Mouse (Mus musculus) heart, embryonic 14.5 days (tissue): ENCODE measurements around the gene Chrna1. TPM values are rescaled to one million over a fixed set of nuclear protein-coding genes. Genes with fewer than 3 reads are reported as not detected.
A peak's percentile ranks its signal among the peaks of the same experiment; 100 is the strongest.
"Not testable (repeated sequence)": the region's sequence is repeated elsewhere in the genome, so short reads cannot be mapped to it uniquely, and the experiment has no call there.

ENCODE experiments used
- ATAC-seq: fragments of 200-750 bp; cut with Nextera tagmentation; 2 replicates; pipeline ENCODE4 v1.8.0; 2017; ENCODE audit warnings: low read depth, moderate TSS enrichment; ENCODE audit not compliant: insufficient number of reproducible peaks, insufficient read depth, low FRiP score
- H3K27ac ChIP-seq, 2 experiments: fragments of 200-500 bp in 1 of 2; fragments of 300-500 bp in 1 of 2; sonication (generic) in 1 of 2; replicated peaks in 1 of 2; 2 replicates each; pipeline ENCODE4 v1.5.1; 2012 to 2014; ENCODE audit warnings: low read depth in 2 of 2, low read length in 2 of 2, control low read depth in 1 of 2, mild to moderate bottlenecking in 1 of 2, mixed read lengths in 1 of 2; ENCODE audit not compliant: control insufficient read depth in 1 of 2, insufficient read depth in 1 of 2
- H3K27me3 ChIP-seq: fragments of 300-500 bp; sonication (generic); 2 replicates; pipeline ENCODE4 v1.6.1; 2014; ENCODE audit warnings: mild to moderate bottlenecking, low read length, control low read depth; ENCODE audit not compliant: control insufficient read depth, insufficient read depth
- H3K36me3 ChIP-seq: fragments of 300-500 bp; sonication (generic); 2 replicates; pipeline ENCODE4 v1.6.1; 2014; ENCODE audit warnings: mild to moderate bottlenecking, control low read depth, low read length, mixed read lengths; ENCODE audit not compliant: control insufficient read depth, insufficient read depth
- H3K4me1 ChIP-seq, 2 experiments: fragments of 200-500 bp in 1 of 2; fragments of 300-500 bp in 1 of 2; sonication (generic) in 1 of 2; 2 replicates each; pipeline ENCODE4 v1.6.1; 2012 to 2014; ENCODE audit warnings: low read length in 2 of 2, control low read depth in 1 of 2, mixed read lengths in 1 of 2; ENCODE audit not compliant: control insufficient read depth in 2 of 2, insufficient read depth in 2 of 2
- H3K4me2 ChIP-seq: fragments of 300-500 bp; sonication (generic); 2 replicates; pipeline ENCODE4 v1.6.1; 2014; ENCODE audit warnings: mild to moderate bottlenecking, low read length
- H3K4me3 ChIP-seq, 2 experiments: fragments of 200-500 bp in 1 of 2; fragments of 300-500 bp in 1 of 2; sonication (generic) in 1 of 2; 2 replicates each; pipeline ENCODE4 v1.5.1; 2012 to 2014; ENCODE audit warnings: low read length in 2 of 2, mild to moderate bottlenecking in 2 of 2, control low read depth in 1 of 2, low read depth in 1 of 2, moderate library complexity in 1 of 2; ENCODE audit not compliant: control insufficient read depth in 1 of 2, insufficient read depth in 1 of 2
- H3K9ac ChIP-seq: fragments of 300-500 bp; sonication (generic); 2 replicates; pipeline ENCODE4 v1.6.1; 2014; ENCODE audit warnings: mild to moderate bottlenecking, low read length
- H3K9me3 ChIP-seq: fragments of 300-500 bp; sonication (generic); 2 replicates; pipeline ENCODE4 v1.6.1; 2016; ENCODE audit warnings: low read length, control low read depth; ENCODE audit not compliant: control insufficient read depth
- WGBS: fragments of 180-500 bp; shearing (Covaris S2); extraction: QIAGEN DNeasy Blood & Tissue Kit; methylation state at CpG from one replicate; pipeline ENCODE4 v1.1.7; 2014; 5-methylcytosine and 5-hydroxymethylcytosine counted together
- polyA plus RNA-seq: library from polyadenylated mRNA; unstranded; fragments of >200 nt; fragmentation: Nextera tagmentation; extraction: Ambion mirVana; gene quantifications from 2 replicates; pipeline ENCODE4 v1.2.1, GENCODE M21; 2014

Chrna1 gene
- polyA plus RNA-seq, 1 experiment from 2014 or later = 0.09 TPM

DNA sequence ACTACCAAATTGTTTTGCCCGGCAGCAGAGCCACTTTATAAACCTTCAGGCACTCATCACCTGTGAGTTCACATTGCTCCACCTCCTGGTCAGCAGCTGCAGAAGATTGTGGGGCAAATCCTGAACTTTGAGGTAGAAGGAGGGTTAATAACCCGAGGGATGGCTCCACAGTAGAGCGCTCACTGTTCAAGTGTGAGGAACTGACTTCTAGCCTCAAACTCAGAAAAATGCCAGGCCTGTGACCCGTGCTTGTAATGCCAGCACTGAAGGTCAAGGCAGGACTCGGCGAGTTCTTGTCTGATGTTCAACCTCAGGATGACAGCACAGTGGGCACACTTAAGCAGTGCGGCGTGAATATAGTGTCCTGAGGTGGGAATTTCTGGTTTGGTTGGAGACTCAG is 22.2 kb downstream of the Chrna1 start:
- no peaks in the 10 kb centered on the region for H3K27me3 ChIP-seq
- H3K9ac ChIP-seq = no peak overlapping the region
- no peak overlapping the region for H3K4me3 ChIP-seq
- no peaks in the 10 kb centered on the region for H3K9me3 ChIP-seq
- H3K27ac ChIP-seq = no peak overlapping the region
- H3K4me2 ChIP-seq = no peak overlapping the region
- no peaks in the 10 kb centered on the region for H3K36me3 ChIP-seq
- ATAC-seq = no peak
- 71% methylated on average over 8 of the region's 8 CpGs for WGBS
- peaks cover 5 to 11% of the 10 kb centered on the region in 2 experiments; a peak in 3 of 4 replicates for H3K4me1 ChIP-seq

DNA sequence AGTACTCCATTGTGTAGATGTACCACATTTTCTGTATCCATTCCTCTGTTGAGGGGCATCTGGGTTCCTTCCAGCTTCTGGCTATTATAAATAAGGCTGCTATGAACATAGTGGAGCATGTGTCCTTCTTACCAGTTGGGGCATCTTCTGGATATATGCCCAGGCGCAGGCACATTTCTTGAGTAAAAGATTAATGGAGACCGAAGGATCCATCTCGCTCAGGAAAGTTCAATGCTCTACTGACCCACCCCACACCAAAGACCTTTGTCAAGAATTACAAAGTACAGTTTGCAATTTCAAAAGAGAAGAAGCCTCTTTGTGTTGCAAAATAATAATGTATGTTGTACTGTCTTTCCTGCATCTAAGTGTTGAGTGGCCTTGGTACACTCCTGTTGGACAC is 23.1 kb downstream of the Chrna1 start:
- 96% methylated on average over 3 of the region's 3 CpGs for WGBS
- not testable (repeated sequence) for H3K27ac ChIP-seq, ATAC-seq, H3K36me3 ChIP-seq, H3K4me2 ChIP-seq, H3K4me3 ChIP-seq, H3K9me3 ChIP-seq, H3K27me3 ChIP-seq, H3K9ac ChIP-seq
- H3K4me1 ChIP-seq = peaks cover 5 to 11% of the 10 kb centered on the region in 2 experiments; a peak in 3 of 4 replicates

DNA sequence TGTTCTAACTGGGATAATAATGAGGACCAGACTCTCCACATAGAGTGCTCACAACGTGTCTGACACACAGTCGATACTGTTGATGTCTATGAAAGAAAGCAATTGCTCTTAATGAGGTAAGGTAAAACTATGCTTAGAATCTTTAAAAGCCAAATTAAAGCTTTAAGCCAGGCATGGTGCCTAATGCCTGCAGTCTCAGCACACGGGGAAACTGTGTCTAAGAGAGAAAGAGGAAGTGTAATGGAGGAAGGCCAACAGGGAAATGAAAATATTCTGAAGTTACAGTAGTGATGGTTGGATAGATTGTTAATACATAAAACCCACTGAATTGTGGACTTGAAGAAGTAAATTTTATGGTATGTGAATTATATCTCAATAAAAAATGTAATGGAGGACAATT is 25.7 kb downstream of the Chrna1 start:
- Histone ChIP-seq H3K4me2 (no peak overlapping the region), H3K9me3 (no peaks in the 10 kb centered on the region), H3K36me3 (no peaks in the 10 kb centered on the region), H3K9ac (no peak overlapping the region), H3K4me1 (no peaks in the 10 kb centered on the region), H3K27me3 (no peaks in the 10 kb centered on the region), H3K27ac (no peak overlapping the region), H3K4me3 (no peak overlapping the region)
- WGBS = 81% methylated on average over 3 of the region's 3 CpGs
- no peak for ATAC-seq

- no peak overlapping the region for H3K9ac ChIP-seq
- no peaks in the 10 kb centered on the region for H3K27me3 ChIP-seq
- no peaks in the 10 kb centered on the region for H3K36me3 ChIP-seq
- H3K4me1 ChIP-seq = no peaks in the 10 kb centered on the region
- WGBS = 76% methylated on average over 3 of the region's 3 CpGs
- no peak overlapping the region for H3K27ac ChIP-seq
- no peak overlapping the region for H3K4me2 ChIP-seq
- no peaks in the 10 kb centered on the region for H3K9me3 ChIP-seq
- H3K4me3 ChIP-seq = no peak overlapping the region
- no peak for ATAC-seq
Measured at GRCm38 (mm10) chr2:73552926-73553325, 27.2 kb downstream of the Chrna1 start.

GRCm38 (mm10) chr2:73550725-73551124 is 29.4 kb downstream of the Chrna1 start:
- Histone ChIP-seq H3K27me3 (no peaks in the 10 kb centered on the region), H3K27ac (no peak overlapping the region), H3K4me2 (peak overlapping the region; percentile 18; the same call in 1 of the 2 replicates), H3K9me3 (no peaks in the 10 kb centered on the region), H3K4me3 (no peak overlapping the region), H3K9ac (no peak overlapping the region), H3K36me3 (no peaks in the 10 kb centered on the region), H3K4me1 (no peaks in the 10 kb centered on the region)
- ATAC-seq = no peak
- WGBS = 20% methylated on average over 6 of the region's 6 CpGs

GRCm38 (mm10) chr2:73548542-73548941 is 31.6 kb downstream of the Chrna1 start:
- H3K36me3 ChIP-seq = no peaks in the 10 kb centered on the region
- 59% methylated on average over 2 of the region's 2 CpGs for WGBS
- no peak overlapping the region for H3K9ac ChIP-seq
- no peak for ATAC-seq
- H3K4me3 ChIP-seq = no peak overlapping the region
- no peaks in the 10 kb centered on the region for H3K4me1 ChIP-seq
- no peaks in the 10 kb centered on the region for H3K27me3 ChIP-seq
- no peak overlapping the region for H3K4me2 ChIP-seq
- H3K9me3 ChIP-seq = no peaks in the 10 kb centered on the region
- H3K27ac ChIP-seq = no peak overlapping the region

- no peak for ATAC-seq
Measured at GRCm38 (mm10) chr2:73547256-73547655, 32.9 kb downstream of the Chrna1 start.

DNA sequence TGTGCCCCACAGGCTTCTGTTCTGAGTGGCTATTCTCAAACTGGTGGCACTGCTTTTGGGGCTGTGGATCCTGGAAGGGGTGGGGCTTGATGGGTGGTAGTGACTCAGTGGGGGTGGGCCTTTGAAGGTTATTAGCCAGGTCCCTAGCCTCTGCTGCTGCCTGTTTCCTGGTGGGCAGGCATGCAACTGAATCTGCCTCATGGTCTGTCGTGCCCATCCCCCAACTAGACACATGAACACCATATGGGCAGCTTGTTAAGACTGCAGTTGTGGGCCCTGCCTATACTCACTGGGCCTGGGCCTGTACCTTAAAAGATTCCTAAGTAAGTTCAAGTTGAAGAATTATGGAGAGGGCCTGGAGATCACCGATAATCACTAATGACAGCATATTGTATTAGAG is 34.6 kb downstream of the Chrna1 start:
- Histone ChIP-seq H3K9ac (no peak overlapping the region), H3K4me3 (no peak overlapping the region), H3K27ac (no peak overlapping the region), H3K36me3 (no peaks in the 10 kb centered on the region), H3K4me2 (no peak overlapping the region), H3K27me3 (no peaks in the 10 kb centered on the region), H3K4me1 (no peaks in the 10 kb centered on the region), H3K9me3 (no peaks in the 10 kb centered on the region)
- no peak for ATAC-seq
- 81% methylated on average over 2 of the region's 2 CpGs for WGBS

More at GRCm38 (mm10) chr2:73547256-73547655, 32.9 kb downstream of the Chrna1 start:
- Histone ChIP-seq H3K27ac (no peak overlapping the region), H3K9me3 (no peaks in the 10 kb centered on the region), H3K9ac (no peak overlapping the region), H3K27me3 (no peaks in the 10 kb centered on the region), H3K36me3 (no peaks in the 10 kb centered on the region), H3K4me2 (no peak overlapping the region), H3K4me1 (no peaks in the 10 kb centered on the region), H3K4me3 (no peak overlapping the region)
- WGBS = 82% methylated on average over 4 of the region's 4 CpGs
